Mouse (Mus musculus): ENCODE results near the gene Kcnt2.
A peak's percentile ranks its signal among the peaks of the same experiment; 100 is the strongest.

Gene Kcnt2

GRCm38 (mm10) chr1:140245876-140246597 is at the start of gene Kcnt2:
Kcnt2 (plus strand) TSS chr1:140246158.
- DNase-seq = peak; percentile 65

- DNase-seq = no peak
These were observed 40.6 kb upstream of the Kcnt2 start for GRCm38 (mm10) chr1:140205329-140205728.

GRCm38 (mm10) chr1:140225221-140225620 is 20.7 kb upstream of the Kcnt2 start:
- no peak for DNase-seq

- no peak for DNase-seq
These were observed 19.3 kb upstream of the Kcnt2 start for GRCm38 (mm10) chr1:140226673-140227072.

- DNase-seq = peak; percentile 72
These were observed 493 bp upstream of the Kcnt2 start for GRCm38 (mm10) chr1:140245465-140245864.

GRCm38 (mm10) chr1:140264696-140265095 is 18.7 kb downstream of the Kcnt2 start:
- no peak for DNase-seq

GRCm38 (mm10) chr1:140266047-140266446 is 20.1 kb downstream of the Kcnt2 start:
- no peak for DNase-seq

- DNase-seq = no peak
These were observed 20.8 kb downstream of the Kcnt2 start for GRCm38 (mm10) chr1:140266643-140267286.

- no peak for DNase-seq
These were observed 21.3 kb downstream of the Kcnt2 start for GRCm38 (mm10) chr1:140267288-140267687.

- DNase-seq = no peak
These were observed 27.7 kb downstream of the Kcnt2 start for GRCm38 (mm10) chr1:140273624-140274023.

- DNase-seq = no peak
These were observed 29.9 kb downstream of the Kcnt2 start for GRCm38 (mm10) chr1:140275813-140276212.

GRCm38 (mm10) chr1:140293140-140293539 is 47.2 kb downstream of the Kcnt2 start:
- no peak for DNase-seq

- DNase-seq = no peak
These were observed 49.5 kb downstream of the Kcnt2 start for GRCm38 (mm10) chr1:140295482-140295881.

- no peak for DNase-seq
These were observed 58.3 kb downstream of the Kcnt2 start for GRCm38 (mm10) chr1:140304244-140304643.

GRCm38 (mm10) chr1:140305344-140305743 is 59.4 kb downstream of the Kcnt2 start:
- no peak for DNase-seq

GRCm38 (mm10) chr1:140306339-140306738 is 60.4 kb downstream of the Kcnt2 start:
- DNase-seq = no peak

GRCm38 (mm10) chr1:140310739-140311138 is 64.8 kb downstream of the Kcnt2 start:
- no peak for DNase-seq

GRCm38 (mm10) chr1:140325088-140325487 is 79.1 kb downstream of the Kcnt2 start:
- DNase-seq = no peak

GRCm38 (mm10) chr1:140326709-140327108 is 80.8 kb downstream of the Kcnt2 start:
- no peak for DNase-seq

GRCm38 (mm10) chr1:140333702-140334101 is 87.7 kb downstream of the Kcnt2 start:
- no peak for DNase-seq

- no peak for DNase-seq
These were observed 92.5 kb downstream of the Kcnt2 start for GRCm38 (mm10) chr1:140338417-140338816.

GRCm38 (mm10) chr1:140339368-140339767 is 93.4 kb downstream of the Kcnt2 start:
- no peak for DNase-seq

- DNase-seq = no peak
These were observed 118.8 kb downstream of the Kcnt2 start for GRCm38 (mm10) chr1:140364787-140365186.

- no peak for DNase-seq
These were observed 127.6 kb downstream of the Kcnt2 start for GRCm38 (mm10) chr1:140373532-140373931.

GRCm38 (mm10) chr1:140378791-140379190 is 132.8 kb downstream of the Kcnt2 start:
- DNase-seq = no peak

Measured in right cerebral cortex, postnatal 25 days (tissue).